Mouse (Mus musculus) ES-Bruce4 (cell line): Measurements from ENCODE around the gene Nr1d2. TPM values are rescaled to one million over a fixed set of nuclear protein-coding genes. Genes with fewer than 3 reads are reported as not detected.
"Not testable (repeated sequence)": the region's sequence is repeated elsewhere in the genome, so short reads cannot be mapped to it uniquely, and the experiment has no call there.

Source experiments
- H3K27ac ChIP-seq: 2 replicates; pipeline ENCODE4 v1.5.1; 2012; ENCODE audit warnings: low read length, inconsistent platforms; ENCODE audit not compliant: insufficient read depth
- H3K27me3 ChIP-seq: 2 replicates; pipeline ENCODE4 v1.6.1; 2012; ENCODE audit warnings: mild to moderate bottlenecking, low read length, inconsistent platforms; ENCODE audit not compliant: control insufficient read depth, poor library complexity, insufficient read depth, severe bottlenecking
- H3K36me3 ChIP-seq: 2 replicates; pipeline ENCODE4 v1.6.1; 2012; ENCODE audit warnings: inconsistent platforms, mild to moderate bottlenecking, low read length, moderate library complexity; ENCODE audit not compliant: control insufficient read depth, poor library complexity, insufficient read depth, severe bottlenecking
- H3K4me1 ChIP-seq: one replicate; pipeline ENCODE4 v1.8.1; 2011; ENCODE audit warnings: low read length; ENCODE audit not compliant: control insufficient read depth, insufficient read depth
- H3K4me3 ChIP-seq: 2 replicates; pipeline ENCODE4 v1.5.1; 2011; ENCODE audit warnings: low read depth, mild to moderate bottlenecking, low read length
- H3K9ac ChIP-seq: 2 replicates; pipeline ENCODE4 v1.6.1; 2012; ENCODE audit warnings: low read depth, mild to moderate bottlenecking, inconsistent platforms; ENCODE audit not compliant: poor library complexity, severe bottlenecking
- H3K9me3 ChIP-seq: replicated peaks from 2 replicates; pipeline ENCODE4 v1.6.1; 2012; ENCODE audit warnings: mild to moderate bottlenecking, low read length, inconsistent platforms; ENCODE audit not compliant: control insufficient read depth, poor library complexity, insufficient read depth, severe bottlenecking
- CTCF ChIP-seq: IDR thresholded peaks from one replicate; pipeline ENCODE4 v1.8.1; 2011; ENCODE audit warnings: low read depth, low read length
- EP300 ChIP-seq: IDR thresholded peaks from 2 replicates; pipeline ENCODE4 v1.6.1; 2011; ENCODE audit warnings: low read depth, low read length; ENCODE audit not compliant: insufficient read depth
- POLR2A ChIP-seq: IDR thresholded peaks from one replicate; pipeline ENCODE4 v1.8.1; 2011; ENCODE audit warnings: low read length; ENCODE audit not compliant: insufficient read depth
- polyA plus RNA-seq: library from polyadenylated mRNA; stranded (reverse); fragments of >200 nt; gene quantifications from 2 replicates; pipeline ENCODE4 v1.2.4, GENCODE M21; 2011; ENCODE audit warnings: low read depth; ENCODE audit not compliant: missing spikeins, insufficient read depth, insufficient read length

Nr1d2 gene
- polyA plus RNA-seq, 1 experiment: 16.3 TPM

DNA sequence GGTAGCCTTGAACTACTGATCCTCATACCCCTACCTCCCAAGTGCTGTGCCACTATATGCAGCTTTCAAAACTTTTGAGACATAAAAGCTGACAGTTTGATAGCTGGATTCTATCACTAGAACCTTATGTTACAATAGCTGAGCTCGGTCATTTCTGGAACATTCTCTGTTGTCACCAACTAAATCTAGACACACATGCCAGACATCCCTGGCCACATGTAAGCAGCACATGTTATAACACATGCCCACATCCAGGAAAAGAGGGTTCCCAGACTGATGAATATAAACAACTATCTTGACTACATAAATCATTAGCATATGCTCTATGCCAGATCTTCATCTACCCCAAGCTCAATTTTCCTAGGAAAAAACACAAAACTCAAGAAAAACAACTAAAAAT is 21.8 kb downstream of the Nr1d2 start:
- Histone ChIP-seq H3K27me3 (no peaks in the 10 kb centered on the region), H3K9ac (no peak overlapping the region), H3K27ac (no peak overlapping the region), H3K9me3 (no peaks in the 10 kb centered on the region), H3K4me3 (no peak overlapping the region), H3K4me1 (no peaks in the 10 kb centered on the region), H3K36me3 (peaks cover 4% of the 10 kb centered on the region)
- no peak for TF ChIP-seq POLR2A
- no peak for TF ChIP-seq CTCF
- no peak for TF ChIP-seq EP300

DNA sequence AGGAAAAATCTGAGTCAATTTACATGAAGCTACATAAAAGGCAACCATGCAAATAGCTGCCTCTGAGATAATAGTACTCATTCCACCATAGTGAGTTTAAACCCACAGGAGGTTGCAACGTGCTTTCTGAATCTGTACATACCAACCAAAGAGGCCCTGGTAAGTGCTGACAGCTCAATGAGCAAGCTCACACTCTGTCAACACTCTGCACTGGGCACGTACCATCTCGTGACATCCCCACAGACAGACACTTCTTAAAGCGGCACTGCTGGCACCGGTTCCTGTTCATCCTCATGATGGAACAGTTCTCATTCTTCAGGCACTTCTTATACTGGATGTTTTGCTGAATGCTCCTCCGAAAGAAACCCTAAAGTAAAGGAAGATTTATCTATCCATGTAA is 22.5 kb downstream of the Nr1d2 start:
- no peaks in the 10 kb centered on the region for H3K9me3 ChIP-seq
- H3K27me3 ChIP-seq: no peaks in the 10 kb centered on the region
- peaks cover 4% of the 10 kb centered on the region for H3K36me3 ChIP-seq
- H3K4me3 ChIP-seq: no peak overlapping the region
- H3K4me1 ChIP-seq: no peaks in the 10 kb centered on the region
- H3K27ac ChIP-seq: no peak overlapping the region
- H3K9ac ChIP-seq: no peak overlapping the region
- TF ChIP-seq CTCF (no peak), POLR2A (no peak), EP300 (no peak)

DNA sequence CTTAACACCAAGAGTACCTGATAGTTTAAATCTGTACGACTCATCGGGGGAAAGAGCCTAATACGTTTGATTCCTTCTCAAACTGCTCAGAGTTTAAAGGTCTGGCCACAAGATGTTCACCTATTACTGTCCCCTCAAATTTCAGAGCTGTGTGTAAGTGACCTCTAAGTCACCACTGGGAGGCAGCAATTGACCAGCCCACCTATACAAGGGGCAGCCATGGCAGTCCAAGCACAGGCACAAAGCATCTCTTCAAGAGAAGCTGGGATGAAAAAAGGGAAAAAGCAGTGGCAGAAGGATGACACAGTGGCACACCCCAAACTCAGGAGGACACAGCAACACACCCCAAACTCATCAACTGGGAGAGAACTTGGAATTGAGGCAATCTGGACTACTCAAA is 28.1 kb downstream of the Nr1d2 start:
- Histone ChIP-seq H3K4me1 (no peaks in the 10 kb centered on the region), H3K4me3 (no peak overlapping the region), H3K27ac (no peak overlapping the region), H3K9me3 (no peaks in the 10 kb centered on the region), H3K36me3 (peaks cover 10% of the 10 kb centered on the region), H3K27me3 (no peaks in the 10 kb centered on the region), H3K9ac (no peak overlapping the region)
- TF ChIP-seq CTCF (peak; percentile 42), POLR2A (no peak)

DNA sequence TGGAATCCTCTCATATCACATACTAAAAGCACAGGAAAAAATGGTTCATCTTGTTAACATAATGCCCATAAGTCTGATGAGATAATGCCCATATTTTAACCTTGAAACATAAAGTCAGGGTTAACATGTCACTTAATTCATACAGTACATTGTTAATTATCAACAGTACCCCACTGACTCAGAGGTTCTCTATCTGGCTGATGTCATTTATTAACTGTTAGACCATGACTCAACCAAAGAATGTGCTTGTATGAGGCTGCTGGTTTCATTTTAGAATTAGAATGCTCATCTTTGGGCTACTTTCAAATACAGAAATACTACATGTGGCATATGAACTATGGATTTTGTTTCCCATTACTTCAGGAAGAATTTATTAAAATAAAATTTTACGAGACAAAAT is 34.6 kb downstream of the Nr1d2 start:
- H3K9me3 ChIP-seq, H3K27me3 ChIP-seq, H3K36me3 ChIP-seq, H3K9ac ChIP-seq, H3K4me3 ChIP-seq, H3K27ac ChIP-seq, H3K4me1 ChIP-seq: not testable (repeated sequence)

DNA sequence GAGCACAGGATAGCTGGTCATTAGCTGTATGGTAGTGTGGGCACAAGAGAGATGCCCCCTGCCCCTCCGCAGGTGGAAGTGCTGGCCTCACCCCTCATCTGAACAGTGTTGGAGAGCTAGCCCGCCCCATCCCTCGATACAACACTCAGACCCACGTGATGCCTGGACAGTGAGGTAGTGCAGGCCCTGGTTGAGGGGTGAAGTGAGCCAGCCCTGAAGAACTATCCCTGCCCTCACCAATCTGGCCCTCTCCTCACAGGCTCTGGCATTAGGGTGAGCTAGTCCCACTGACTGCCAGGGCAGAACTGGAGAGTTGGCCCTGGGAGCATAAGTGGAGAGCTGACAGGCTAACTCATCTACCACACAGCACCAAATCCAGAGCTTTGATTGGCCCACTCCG is 37.5 kb downstream of the Nr1d2 start:
- Histone ChIP-seq H3K4me1 (no peaks in the 10 kb centered on the region), H3K27ac (no peak overlapping the region), H3K27me3 (no peaks in the 10 kb centered on the region), H3K4me3 (no peak overlapping the region), H3K36me3 (no peaks in the 10 kb centered on the region), H3K9me3 (no peaks in the 10 kb centered on the region), H3K9ac (no peak overlapping the region)
- TF ChIP-seq POLR2A: no peak

DNA sequence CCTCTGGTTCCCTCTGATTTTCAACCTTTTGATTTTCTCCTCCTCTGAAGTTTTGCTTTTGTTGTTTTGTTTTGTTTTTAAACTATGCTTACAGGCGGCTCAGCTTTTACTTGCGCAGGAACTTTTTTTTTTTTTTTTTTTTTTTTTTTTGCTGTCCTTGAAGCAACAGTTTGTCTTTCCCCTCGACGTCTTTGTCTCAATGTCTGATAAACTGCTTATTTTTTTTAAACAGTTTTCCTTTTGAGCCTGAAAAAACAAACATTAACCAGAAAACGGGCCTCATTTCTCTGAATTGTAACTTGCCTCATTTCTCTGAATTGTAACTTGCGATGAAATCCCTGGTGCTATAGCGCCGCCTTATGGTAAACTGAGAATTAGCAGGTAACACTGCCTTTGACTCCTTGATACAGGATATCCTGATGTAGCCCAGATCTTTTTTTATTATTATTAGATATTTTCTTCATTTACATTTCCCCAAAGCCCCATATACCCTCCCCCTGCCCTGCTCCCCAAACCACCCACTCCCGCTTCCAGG is 52.0 kb downstream of the Nr1d2 start:
- TF ChIP-seq EP300 (no peak), CTCF (no peak), POLR2A (no peak)
- H3K4me1 ChIP-seq: no peaks in the 10 kb centered on the region
- H3K36me3 ChIP-seq: no peaks in the 10 kb centered on the region
- no peaks in the 10 kb centered on the region for H3K9me3 ChIP-seq
- H3K4me3 ChIP-seq: no peak overlapping the region
- no peak overlapping the region for H3K9ac ChIP-seq
- H3K27me3 ChIP-seq: no peaks in the 10 kb centered on the region
- H3K27ac ChIP-seq: no peak overlapping the region

DNA sequence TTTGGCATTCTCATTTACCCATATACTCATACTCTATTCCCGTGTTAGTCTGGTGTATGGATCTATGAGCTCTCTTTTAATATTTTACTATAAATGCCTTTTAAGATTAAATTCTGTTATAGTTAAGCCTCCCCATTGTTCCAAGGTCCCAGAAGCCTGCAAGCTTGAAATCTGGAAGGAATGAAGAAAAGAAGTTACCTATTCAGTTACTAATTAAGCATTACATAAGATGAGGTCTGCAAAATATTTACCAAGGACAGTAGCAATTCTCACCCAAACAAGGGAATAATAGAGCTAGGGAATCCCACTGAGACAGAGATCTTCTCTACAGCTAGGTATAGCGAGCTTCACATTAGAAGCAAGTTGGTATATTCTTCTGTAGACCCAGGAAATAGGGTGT is 61.4 kb downstream of the Nr1d2 start:
- H3K36me3 ChIP-seq, H3K9me3 ChIP-seq, H3K4me1 ChIP-seq, H3K27ac ChIP-seq, H3K4me3 ChIP-seq, H3K27me3 ChIP-seq, H3K9ac ChIP-seq: not testable (repeated sequence)
